Mouse (Mus musculus) heart, embryonic 10.5 days (tissue): ENCODE measurements around the gene Pitpnm3. TPM values are rescaled to one million over a fixed set of nuclear protein-coding genes. Genes with fewer than 3 reads are reported as not detected.

Experiments used
- DNase-seq: peaks from one replicate; pipeline ENCODE4 v3.0.0-alpha.2; 2017; ENCODE audit warnings: low spot score
- H3K27ac ChIP-seq: fragments of 300-500 bp; sonication (generic); 2 replicates; pipeline ENCODE4 v1.5.1; 2016; ENCODE audit warnings: mild to moderate bottlenecking
- H3K27me3 ChIP-seq: fragments of 300-500 bp; sonication (generic); 2 replicates; pipeline ENCODE4 v1.6.1; 2016; ENCODE audit warnings: mild to moderate bottlenecking; ENCODE audit not compliant: poor library complexity, insufficient read depth, severe bottlenecking
- H3K36me3 ChIP-seq: fragments of 300-500 bp; sonication (generic); 2 replicates; pipeline ENCODE4 v1.6.1; 2016; ENCODE audit warnings: mild to moderate bottlenecking, moderate library complexity
- H3K4me1 ChIP-seq: fragments of 300-500 bp; sonication (generic); 2 replicates; pipeline ENCODE4 v1.6.1; 2016; ENCODE audit warnings: mild to moderate bottlenecking
- H3K4me3 ChIP-seq: fragments of 300-500 bp; sonication (generic); 2 replicates; pipeline ENCODE4 v1.5.1; 2016; ENCODE audit warnings: mild to moderate bottlenecking, moderate library complexity
- H3K9me3 ChIP-seq: fragments of 300-500 bp; sonication (generic); 2 replicates; pipeline ENCODE4 v1.6.1; 2016; ENCODE audit warnings: mild to moderate bottlenecking, moderate library complexity
- WGBS: fragments of 180-500 bp; shearing (Covaris S2); methylation state at CpG from one replicate; pipeline ENCODE4 v1.1.7; 2016; 5-methylcytosine and 5-hydroxymethylcytosine counted together
- polyA plus RNA-seq: library from polyadenylated mRNA; unstranded; fragments of >200 nt; fragmentation: Nextera tagmentation; extraction: Ambion mirVana; gene quantifications from 2 replicates; pipeline ENCODE4 v1.2.1, GENCODE M21; 2016

The Pitpnm3 gene
- polyA plus RNA-seq, 1 experiment from 2014 or later = 0.20 TPM

DNA sequence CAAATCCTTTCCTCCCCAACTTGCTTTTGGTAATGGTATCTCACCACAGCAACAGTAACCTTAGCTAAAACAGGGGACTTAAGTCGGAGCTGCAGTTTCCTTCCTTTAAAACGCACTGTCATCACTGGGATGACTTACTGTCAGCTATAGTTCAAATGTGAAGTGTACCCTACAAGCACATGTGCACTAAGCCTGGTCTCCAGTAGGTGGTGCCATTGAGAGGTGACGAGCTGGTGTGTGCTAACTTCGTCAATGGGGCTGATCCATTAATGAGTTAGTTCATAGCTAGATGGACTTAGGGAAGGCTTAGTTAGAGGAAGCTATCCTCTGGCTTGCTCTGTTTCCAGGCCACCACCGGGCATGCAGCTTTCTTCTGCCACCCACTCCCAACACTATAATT, 82.9 kb downstream of the Pitpnm3 start:
- Histone ChIP-seq H3K27me3 (peaks cover 73% of the 10 kb centered on the region), H3K27ac (no peak overlapping the region), H3K36me3 (peaks cover 2% of the 10 kb centered on the region; the same call in 1 of the 2 replicates), H3K4me1 (peaks cover 26% of the 10 kb centered on the region), H3K9me3 (no peaks in the 10 kb centered on the region), H3K4me3 (no peak overlapping the region)
- 19% methylated on average over 5 of the region's 5 CpGs for WGBS
- no peak for DNase-seq

DNA sequence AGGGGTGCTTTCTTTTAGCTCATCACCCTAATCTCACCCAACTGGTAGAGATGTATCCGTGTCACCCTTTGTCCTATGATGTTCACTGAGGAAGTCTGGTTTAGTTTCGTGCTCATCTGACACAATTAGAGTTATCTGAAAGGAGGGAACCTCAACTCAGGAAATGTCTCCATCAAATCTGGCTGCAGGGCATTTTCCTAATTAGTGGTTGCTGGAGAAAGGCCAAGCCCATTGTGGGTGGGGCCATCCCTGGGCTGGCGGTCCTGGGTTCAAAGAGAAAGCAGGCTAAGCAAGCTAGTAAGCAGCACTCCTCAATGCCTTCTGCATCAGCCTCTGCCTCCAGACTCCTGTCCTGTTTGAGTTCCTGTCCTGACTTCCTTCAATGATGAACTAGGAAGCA, 83.4 kb downstream of the Pitpnm3 start:
- Histone ChIP-seq H3K36me3 (peaks cover 5% of the 10 kb centered on the region; the same call in 1 of the 2 replicates), H3K4me3 (no peak overlapping the region), H3K27ac (no peak overlapping the region), H3K27me3 (peaks cover 69% of the 10 kb centered on the region), H3K9me3 (no peaks in the 10 kb centered on the region), H3K4me1 (peaks cover 26% of the 10 kb centered on the region)
- no peak for DNase-seq
- 51% methylated on average over 3 of the region's 3 CpGs for WGBS

GRCm38 (mm10) chr11:72050895-72051858, 84.4 kb downstream of the Pitpnm3 start:
- peak overlapping the region; percentile 69 for H3K4me3 ChIP-seq
- H3K9me3 ChIP-seq = no peaks in the 10 kb centered on the region
- H3K4me1 ChIP-seq = peaks cover 31% of the 10 kb centered on the region
- 3% methylated on average over 45 of the region's 45 CpGs for WGBS
- peak overlapping the region; percentile 49 for H3K27ac ChIP-seq
- peaks cover 14% of the 10 kb centered on the region for H3K36me3 ChIP-seq
- DNase-seq = no peak
- H3K27me3 ChIP-seq = peaks cover 59% of the 10 kb centered on the region

DNA sequence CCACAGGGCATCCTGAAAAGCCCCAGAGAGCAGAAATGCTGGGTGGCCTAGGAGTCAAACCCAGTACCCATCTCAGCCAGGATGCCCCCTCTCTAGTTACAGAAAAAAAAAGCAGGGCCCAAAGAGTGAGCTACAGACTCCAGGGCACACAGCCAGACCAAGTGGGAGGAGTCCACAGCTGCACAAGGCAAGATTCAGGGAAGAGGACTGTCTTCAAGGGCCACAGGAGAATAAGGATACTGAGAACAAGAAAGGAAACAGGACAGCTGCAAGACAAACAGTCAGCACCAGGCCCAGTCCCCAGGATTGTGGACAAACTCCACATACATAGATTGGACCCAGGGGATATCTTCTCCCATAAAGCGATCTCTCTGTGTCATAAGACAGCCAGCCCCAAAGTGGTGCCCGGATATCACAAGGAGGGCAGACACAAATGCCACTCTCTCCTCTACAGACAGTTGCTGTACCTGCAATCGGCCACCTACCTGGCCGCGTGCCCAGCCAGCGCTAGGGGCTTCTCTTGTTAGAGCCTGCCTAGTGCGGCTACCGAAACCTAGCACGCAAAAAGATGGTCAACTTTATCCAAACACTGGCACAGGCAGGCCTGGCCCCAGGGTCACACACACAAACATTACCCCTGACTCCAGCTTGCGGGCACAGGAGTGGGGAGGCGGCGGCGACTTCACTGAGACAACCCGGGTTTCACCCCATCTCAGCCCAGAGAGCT, 85.2 kb downstream of the Pitpnm3 start:
- no peaks in the 10 kb centered on the region for H3K9me3 ChIP-seq
- peaks cover 31% of the 10 kb centered on the region for H3K4me1 ChIP-seq
- WGBS = 23% methylated on average over 14 of the region's 14 CpGs
- peaks cover 22% of the 10 kb centered on the region for H3K36me3 ChIP-seq
- peak overlapping the region; percentile 69 for H3K4me3 ChIP-seq
- H3K27me3 ChIP-seq = peaks cover 56% of the 10 kb centered on the region
- H3K27ac ChIP-seq = peak overlapping the region; percentile 49; the same call in 1 of the 2 replicates
- no peak for DNase-seq

DNA sequence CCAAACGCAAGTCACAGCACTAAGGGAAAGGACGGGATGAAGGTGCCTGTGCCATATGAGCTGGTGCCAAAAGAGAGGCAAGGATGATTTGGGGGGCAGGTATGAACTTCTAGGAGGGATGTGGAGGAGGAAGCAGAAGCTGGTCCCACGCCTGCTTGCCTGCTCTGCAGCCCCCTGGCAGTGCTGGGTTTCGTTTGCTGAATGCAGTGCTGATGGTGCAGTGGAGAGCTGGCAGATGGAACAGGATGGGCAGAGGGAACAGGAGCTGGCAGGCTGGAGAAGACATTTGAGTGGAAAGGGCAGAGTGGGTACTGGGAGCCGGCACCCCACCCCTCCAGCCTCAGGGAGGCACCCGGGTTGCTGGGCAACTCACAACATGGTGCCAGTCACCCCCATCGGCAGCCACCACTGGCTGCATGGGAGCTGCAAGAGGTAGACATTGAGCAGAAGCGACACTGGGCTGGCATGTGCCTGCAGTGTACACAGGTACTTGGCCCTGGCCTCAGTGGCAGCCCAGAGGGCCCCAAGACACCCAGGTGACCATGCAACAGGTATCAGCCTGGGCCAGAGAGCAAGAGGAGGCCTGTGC, 86.3 kb downstream of the Pitpnm3 start:
- Histone ChIP-seq H3K9me3 (no peaks in the 10 kb centered on the region), H3K36me3 (peaks cover 33% of the 10 kb centered on the region), H3K27me3 (peaks cover 55% of the 10 kb centered on the region), H3K27ac (no peak overlapping the region), H3K4me1 (peaks cover 36% of the 10 kb centered on the region), H3K4me3 (no peak overlapping the region)
- WGBS = 66% methylated on average over 8 of the region's 8 CpGs
- no peak for DNase-seq

DNA sequence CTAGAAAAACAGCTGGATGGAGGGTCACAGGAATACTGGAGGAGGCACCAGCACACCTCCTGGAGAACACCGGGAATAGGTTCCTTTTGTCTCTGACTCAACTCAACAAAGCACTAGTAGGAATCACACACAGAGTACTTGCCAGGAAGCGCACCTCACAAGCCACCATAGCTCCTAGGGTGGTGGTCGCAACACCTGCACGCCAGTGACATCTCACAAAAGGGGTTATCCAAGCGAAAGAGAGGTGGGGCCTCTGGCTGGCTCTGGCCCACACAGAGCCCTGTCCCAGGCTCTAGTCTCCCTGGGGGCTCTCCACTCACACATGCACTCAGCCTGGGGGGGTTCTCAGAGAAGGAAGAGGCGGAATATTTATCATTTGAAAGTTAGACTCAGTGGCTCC, 86.8 kb downstream of the Pitpnm3 start:
- H3K9me3 ChIP-seq = no peaks in the 10 kb centered on the region
- 65% methylated on average over 6 of the region's 6 CpGs for WGBS

DNA sequence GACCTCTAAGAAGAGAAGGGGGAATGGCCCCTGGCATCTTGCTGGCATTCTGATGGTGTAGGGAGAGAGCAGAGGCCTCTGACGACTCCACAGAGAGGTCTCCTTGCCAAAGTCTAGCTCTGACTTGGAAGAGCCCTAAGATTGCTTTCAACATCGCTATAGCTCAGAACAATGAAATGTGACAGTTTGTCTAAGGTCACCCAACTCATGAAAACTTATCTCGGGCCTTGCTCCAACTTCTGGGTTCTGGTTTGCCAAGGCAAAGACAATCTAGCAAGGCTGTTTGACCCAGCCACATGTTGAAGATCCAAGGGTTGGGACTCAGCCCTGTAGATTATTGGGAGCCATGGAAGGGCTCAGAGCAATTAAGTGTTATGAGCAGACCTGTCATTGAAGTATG, 91.3 kb downstream of the Pitpnm3 start:
- peaks cover 12% of the 10 kb centered on the region for H3K27me3 ChIP-seq
- no peaks in the 10 kb centered on the region for H3K9me3 ChIP-seq
- H3K4me1 ChIP-seq = peaks cover 52% of the 10 kb centered on the region
- peaks cover 36% of the 10 kb centered on the region for H3K36me3 ChIP-seq
- no peak for DNase-seq
- 0 out of 2 replicates have a peak overlapping the region, but pooled peaks have one; percentile 22 for H3K27ac ChIP-seq
- 92% methylated on average over 3 of the region's 3 CpGs for WGBS
- peak overlapping the region; percentile 80; the same call in 1 of the 2 replicates for H3K4me3 ChIP-seq

More for the DNA sequence above, 86.8 kb downstream of the Pitpnm3 start:
- Histone ChIP-seq H3K4me1 (peaks cover 42% of the 10 kb centered on the region), H3K27me3 (peaks cover 49% of the 10 kb centered on the region), H3K4me3 (no peak overlapping the region), H3K27ac (no peak overlapping the region), H3K36me3 (peaks cover 36% of the 10 kb centered on the region)
- no peak for DNase-seq

- no peaks in the 10 kb centered on the region for H3K9me3 ChIP-seq
- peak overlapping the region; percentile 80 for H3K4me3 ChIP-seq
- peaks cover 58% of the 10 kb centered on the region for H3K4me1 ChIP-seq
- peaks cover 6% of the 10 kb centered on the region; the same call in 1 of the 2 replicates for H3K27me3 ChIP-seq
- no peak for DNase-seq
- under 1% methylated on average over 14 of the region's 14 CpGs for WGBS
- H3K27ac ChIP-seq = peak overlapping the region; percentile 91
- H3K36me3 ChIP-seq = peaks cover 34% of the 10 kb centered on the region
Observed at GRCm38 (mm10) chr11:72042631-72043030, 92.9 kb downstream of the Pitpnm3 start.

DNA sequence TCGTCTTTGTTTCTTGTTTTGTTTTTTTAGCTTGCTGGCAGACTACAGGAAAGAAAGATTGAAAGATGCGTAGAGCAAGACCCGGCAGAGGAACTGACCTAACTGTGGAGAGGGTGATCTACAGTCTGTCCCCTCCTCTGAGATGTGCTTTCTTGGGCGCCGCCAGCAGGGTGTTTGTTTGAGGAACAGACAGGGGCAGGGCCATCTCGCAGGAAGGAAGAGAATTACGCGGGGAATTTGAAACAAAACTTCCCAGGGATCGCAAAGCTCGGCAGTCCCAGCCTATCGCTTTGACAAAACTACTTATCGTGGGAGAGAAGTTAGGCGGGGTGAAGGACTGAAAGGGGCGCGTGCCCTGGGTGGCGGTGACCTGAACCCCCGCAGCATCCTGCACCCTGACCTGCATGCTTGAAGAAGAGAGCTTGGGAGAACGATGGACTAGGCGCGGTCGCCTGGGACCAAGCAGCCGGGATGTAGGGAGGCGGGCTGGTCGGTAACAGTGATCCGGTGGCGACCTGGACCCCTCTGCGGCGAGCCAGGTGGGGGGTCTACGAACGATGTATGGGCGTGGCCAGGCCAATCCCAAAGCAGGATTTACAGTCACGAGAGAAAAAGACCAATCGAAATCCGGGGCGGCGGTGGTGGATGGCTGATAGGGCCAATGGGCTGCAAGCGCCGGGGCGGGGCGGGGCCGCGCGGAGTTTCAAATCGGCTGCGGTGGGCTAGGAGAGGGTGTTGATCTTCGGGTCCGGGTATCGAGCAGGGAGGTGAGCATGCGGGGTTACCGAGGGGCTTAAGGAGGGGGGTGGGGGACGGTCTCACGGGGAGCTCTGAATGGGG, 93.6 kb downstream of the Pitpnm3 start, which contains the start of gene Pimreg:
Pimreg (plus strand) TSS at position 265 of the 840 bp plus-strand sequence.
- Histone ChIP-seq H3K27ac (peak within 1 kb of the TSS; percentile 91), H3K9me3 (no peaks in the 10 kb centered on the region), H3K4me1 (peaks cover 63% of the 10 kb centered on the region), H3K27me3 (peaks cover 12% of the 10 kb centered on the region), H3K36me3 (peaks cover 30% of the 10 kb centered on the region), H3K4me3 (peak within 1 kb of the TSS; percentile 80)
- DNase-seq = peak; percentile 97
- under 1% methylated on average over 52 of the region's 52 CpGs for WGBS

- H3K4me3 ChIP-seq = peak overlapping the region; percentile 80
- peaks cover 64% of the 10 kb centered on the region for H3K4me1 ChIP-seq
- peaks cover 13% of the 10 kb centered on the region for H3K27me3 ChIP-seq
Observed at GRCm38 (mm10) chr11:72041290-72041767, 94.2 kb downstream of the Pitpnm3 start.

GRCm38 (mm10) chr11:72039599-72040386, 95.8 kb downstream of the Pitpnm3 start:
- Histone ChIP-seq H3K4me3 (peak overlapping the region; percentile 15), H3K27ac (peak overlapping the region; percentile 52), H3K4me1 (peaks cover 73% of the 10 kb centered on the region), H3K36me3 (peaks cover 8% of the 10 kb centered on the region), H3K9me3 (no peaks in the 10 kb centered on the region), H3K27me3 (peaks cover 13% of the 10 kb centered on the region)
- 31% methylated on average over 16 of the region's 16 CpGs for WGBS
- DNase-seq = no peak

More at GRCm38 (mm10) chr11:72041290-72041767, 94.2 kb downstream of the Pitpnm3 start:
- Histone ChIP-seq H3K27ac (peak overlapping the region; percentile 91), H3K36me3 (peaks cover 24% of the 10 kb centered on the region), H3K9me3 (no peaks in the 10 kb centered on the region)
- 9% methylated on average over 6 of the region's 6 CpGs for WGBS
- DNase-seq = no peak
